Mouse (Mus musculus) stomach, embryonic 15.5 days (tissue): ENCODE measurements around the gene St13. TPM values are rescaled to one million over a fixed set of nuclear protein-coding genes. Genes with fewer than 3 reads are reported as not detected.

Source experiments
- ATAC-seq: fragments of 200-750 bp; cut with Nextera tagmentation; 2 replicates; pipeline ENCODE4 v1.8.0; 2017; ENCODE audit warnings: low read depth, moderate number of reproducible peaks, moderate TSS enrichment; ENCODE audit not compliant: insufficient read depth, low FRiP score
- H3K27ac ChIP-seq: fragments of 300-500 bp; sonication (generic); 2 replicates; pipeline ENCODE4 v1.5.1; 2015; ENCODE audit warnings: mild to moderate bottlenecking, inconsistent platforms
- H3K27me3 ChIP-seq: fragments of 300-500 bp; sonication (generic); replicated peaks from 2 replicates; pipeline ENCODE4 v1.6.1; 2015; ENCODE audit warnings: inconsistent platforms
- H3K36me3 ChIP-seq: fragments of 300-500 bp; sonication (generic); 2 replicates; pipeline ENCODE4 v1.6.1; 2015; ENCODE audit warnings: inconsistent platforms
- H3K4me1 ChIP-seq: fragments of 300-500 bp; sonication (generic); 2 replicates; pipeline ENCODE4 v1.6.1; 2015; ENCODE audit warnings: inconsistent platforms
- H3K4me2 ChIP-seq: fragments of 300-500 bp; sonication (generic); 2 replicates; pipeline ENCODE4 v1.6.1; 2015; ENCODE audit warnings: mild to moderate bottlenecking, inconsistent platforms
- H3K4me3 ChIP-seq: fragments of 300-500 bp; sonication (generic); replicated peaks from 2 replicates; pipeline ENCODE4 v1.5.1; 2015; ENCODE audit warnings: inconsistent platforms
- H3K9ac ChIP-seq: fragments of 300-500 bp; sonication (generic); 2 replicates; pipeline ENCODE4 v1.6.1; 2015; ENCODE audit warnings: inconsistent platforms
- H3K9me3 ChIP-seq: fragments of 300-500 bp; sonication (generic); 2 replicates; pipeline ENCODE4 v1.6.1; 2016; ENCODE audit warnings: inconsistent platforms
- WGBS: fragments of 180-500 bp; shearing (Covaris S2); methylation state at CpG from one replicate; pipeline ENCODE4 v1.1.7; 2015; 5-methylcytosine and 5-hydroxymethylcytosine counted together
- polyA plus RNA-seq: library from polyadenylated mRNA; unstranded; fragments of >200 nt; fragmentation: Nextera tagmentation; extraction: Ambion mirVana; gene quantifications from 2 replicates; pipeline ENCODE4 v1.2.1, GENCODE M21; 2015

The St13 gene
- polyA plus RNA-seq, 1 experiment from 2014 or later: 146 TPM

DNA sequence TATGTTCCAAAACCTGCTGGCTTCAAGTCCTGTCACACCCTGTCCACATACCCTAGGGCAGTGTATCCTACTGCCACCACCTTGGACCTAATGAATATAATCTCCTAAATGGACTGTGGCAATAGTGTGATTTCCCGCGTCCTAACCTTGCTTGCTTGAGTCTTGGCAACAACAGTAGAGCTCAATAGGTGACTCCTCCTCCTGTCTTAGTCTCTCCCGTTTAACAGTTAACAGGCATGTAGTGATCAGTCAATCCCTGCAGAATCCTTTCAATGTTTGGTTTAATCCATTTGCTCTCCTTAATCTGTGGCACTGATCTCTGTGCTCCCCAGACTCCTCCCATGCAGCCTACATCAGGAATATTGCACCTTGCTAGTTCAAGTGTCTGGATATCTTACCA, 5.1 kb upstream of the St13 start:
- H3K27me3 ChIP-seq: no peaks in the 10 kb centered on the region
- ATAC-seq: no peak
- WGBS: 84% methylated on average over 3 of the region's 3 CpGs
- H3K36me3 ChIP-seq: no peaks in the 10 kb centered on the region
- H3K4me1 ChIP-seq: 0 out of 2 replicates have a peak, but pooled peaks cover 3% of the 10 kb centered on the region
- no peak overlapping the region for H3K4me3 ChIP-seq
- H3K9ac ChIP-seq: no peak overlapping the region
- H3K4me2 ChIP-seq: no peak overlapping the region
- H3K9me3 ChIP-seq: no peaks in the 10 kb centered on the region
- no peak overlapping the region for H3K27ac ChIP-seq

DNA sequence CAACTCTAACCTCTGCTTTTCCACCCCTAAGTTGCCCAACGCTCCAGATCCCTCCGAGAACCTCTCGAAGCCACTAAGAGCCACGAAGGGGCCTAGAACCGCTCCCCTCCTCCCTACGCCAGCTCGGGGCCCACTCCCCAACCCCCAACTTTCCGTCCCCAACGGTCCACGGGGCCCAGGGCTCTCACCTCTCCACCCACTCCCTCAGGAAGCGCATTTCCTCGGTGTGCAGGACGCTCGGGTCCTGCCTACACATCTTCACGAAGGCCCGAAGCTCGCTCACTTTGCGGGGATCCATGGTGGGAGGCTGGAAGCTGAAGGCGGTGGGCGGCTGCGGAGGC, 610 bp downstream of the St13 start:
- no peaks in the 10 kb centered on the region for H3K27me3 ChIP-seq
- H3K4me1 ChIP-seq: peaks cover 7% of the 10 kb centered on the region; the same call in 1 of the 2 replicates
- H3K4me2 ChIP-seq: peak overlapping the region; percentile 59
- peak overlapping the region; percentile 95 for H3K27ac ChIP-seq
- H3K9me3 ChIP-seq: no peaks in the 10 kb centered on the region
- no peak for ATAC-seq
- H3K9ac ChIP-seq: peak overlapping the region; percentile 94
- WGBS: 0% methylated on average over 21 of the region's 21 CpGs
- H3K4me3 ChIP-seq: peak overlapping the region; percentile 99
- H3K36me3 ChIP-seq: no peaks in the 10 kb centered on the region

- H3K36me3 ChIP-seq: no peaks in the 10 kb centered on the region
- peaks cover 7% of the 10 kb centered on the region; the same call in 1 of the 2 replicates for H3K4me1 ChIP-seq
- no peaks in the 10 kb centered on the region for H3K27me3 ChIP-seq
- H3K9me3 ChIP-seq: no peaks in the 10 kb centered on the region
- H3K4me2 ChIP-seq: peak overlapping the region; percentile 59
- H3K9ac ChIP-seq: no peak overlapping the region
- ATAC-seq: no peak
- H3K4me3 ChIP-seq: peak overlapping the region; percentile 99
- H3K27ac ChIP-seq: no peak overlapping the region
Observed at GRCm38 (mm10) chr15:81398189-81398588, 1.7 kb downstream of the St13 start.

DNA sequence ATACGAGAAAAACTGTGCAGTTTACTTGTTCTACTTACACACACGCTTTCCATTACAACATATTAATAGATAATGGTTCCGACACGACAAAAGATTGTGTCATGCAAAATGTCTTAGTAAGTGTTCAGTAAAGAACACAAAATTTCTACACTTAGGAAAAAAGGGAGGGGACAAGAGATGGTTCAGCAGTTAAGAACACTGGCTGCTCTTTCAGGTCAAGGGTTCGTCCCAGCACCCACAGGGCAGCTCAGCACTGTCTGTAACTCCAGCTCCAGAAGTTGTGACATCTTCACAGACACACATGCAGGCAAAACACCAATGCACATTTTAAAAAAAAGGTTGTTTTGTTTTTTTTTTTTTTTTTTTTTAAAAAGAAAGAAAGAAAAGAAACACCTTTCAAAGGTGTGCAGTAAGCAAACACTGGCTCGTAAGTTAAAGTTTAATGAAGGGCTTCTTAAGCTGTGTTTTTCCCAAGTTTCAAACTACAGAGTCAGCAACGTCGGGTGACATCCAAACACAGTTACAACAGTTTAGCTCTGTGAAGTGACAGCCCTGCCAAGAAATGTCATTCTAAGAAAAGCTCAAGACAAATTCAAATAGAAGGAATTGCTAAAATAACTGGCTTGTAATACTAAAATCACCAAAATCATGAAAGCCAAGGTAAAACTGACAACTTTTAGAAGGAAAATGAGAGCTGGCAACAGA, 5.5 kb downstream of the St13 start:
- no peak overlapping the region for H3K4me3 ChIP-seq
- no peak for ATAC-seq
- H3K4me1 ChIP-seq: peaks cover 4% of the 10 kb centered on the region; the same call in 1 of the 2 replicates
- 74% methylated on average over 8 of the region's 8 CpGs for WGBS
- H3K4me2 ChIP-seq: no peak overlapping the region
- no peak overlapping the region for H3K9ac ChIP-seq
- H3K27ac ChIP-seq: no peak overlapping the region
- peaks cover 8% of the 10 kb centered on the region for H3K36me3 ChIP-seq
- H3K27me3 ChIP-seq: no peaks in the 10 kb centered on the region
- H3K9me3 ChIP-seq: no peaks in the 10 kb centered on the region

DNA sequence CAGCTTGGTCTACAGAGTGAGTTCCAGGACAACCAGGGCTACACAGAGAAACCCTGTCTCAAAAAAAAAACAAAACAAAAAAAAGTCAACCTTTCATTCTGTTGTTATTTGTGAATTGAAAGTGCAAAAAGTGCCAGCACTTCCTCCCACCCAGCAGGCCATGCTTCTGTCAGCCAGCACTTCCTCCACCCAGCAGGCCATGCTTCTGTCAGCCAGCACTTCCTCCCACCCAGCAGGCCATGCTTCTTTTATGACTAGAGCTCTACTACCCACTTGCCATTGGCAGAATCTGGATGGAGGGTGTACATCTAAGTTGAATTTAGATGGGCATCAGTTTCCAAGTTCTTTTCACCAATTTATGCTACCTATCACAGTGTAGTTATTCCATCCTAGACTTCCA, 6.9 kb downstream of the St13 start:
- H3K27me3 ChIP-seq: no peaks in the 10 kb centered on the region
- no peak for ATAC-seq
- H3K9ac ChIP-seq: no peak overlapping the region
- no peak overlapping the region for H3K27ac ChIP-seq
- no peak overlapping the region for H3K4me2 ChIP-seq
- H3K36me3 ChIP-seq: peaks cover 14% of the 10 kb centered on the region
- peaks cover 3% of the 10 kb centered on the region; the same call in 1 of the 2 replicates for H3K4me1 ChIP-seq
- H3K9me3 ChIP-seq: no peaks in the 10 kb centered on the region
- H3K4me3 ChIP-seq: no peak overlapping the region

DNA sequence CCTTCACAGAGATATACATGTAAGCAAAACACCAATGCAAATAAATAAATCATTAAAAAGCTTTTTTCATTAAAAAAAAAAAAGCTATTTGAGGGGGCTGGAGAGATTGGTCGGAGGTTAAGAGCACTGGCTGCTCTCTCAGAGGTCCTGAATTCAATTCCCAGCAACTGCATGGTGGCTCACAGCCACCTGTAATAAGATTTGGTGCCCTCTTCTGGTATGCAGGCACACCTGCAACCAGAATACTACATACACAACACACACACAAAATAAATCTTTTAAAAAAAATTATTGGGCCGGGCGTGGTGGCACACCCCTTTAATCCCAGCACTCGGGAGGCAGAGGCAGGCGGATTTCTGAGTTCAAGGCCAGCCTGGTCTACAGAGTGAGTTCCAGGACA, 13.6 kb downstream of the St13 start:
- no peak overlapping the region for H3K4me2 ChIP-seq
- ATAC-seq: no peak

DNA sequence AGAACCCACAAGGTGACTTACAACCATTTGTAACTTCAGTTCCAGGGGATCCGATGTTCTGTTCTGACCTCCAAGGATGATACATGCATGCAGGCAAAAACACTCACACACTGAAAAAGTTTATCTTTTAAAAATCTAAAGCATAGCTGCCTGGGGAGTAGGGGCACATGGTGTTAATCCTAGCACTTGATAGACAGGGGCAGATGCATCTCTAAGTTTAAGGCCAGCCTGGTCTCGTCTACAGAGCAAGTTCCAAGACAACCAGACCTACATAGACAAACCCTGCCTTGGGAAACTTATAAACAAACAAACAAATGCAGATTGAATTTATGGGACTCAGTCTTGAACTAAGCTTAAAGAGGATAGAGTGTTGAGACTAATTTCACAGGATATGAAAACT, 21.0 kb downstream of the St13 start:
- no peak for ATAC-seq
- Histone ChIP-seq H3K4me2 (no peak overlapping the region), H3K27me3 (no peaks in the 10 kb centered on the region), H3K9me3 (no peaks in the 10 kb centered on the region), H3K4me3 (no peak overlapping the region), H3K4me1 (no peaks in the 10 kb centered on the region), H3K9ac (no peak overlapping the region), H3K27ac (no peak overlapping the region), H3K36me3 (peaks cover 17% of the 10 kb centered on the region)
- WGBS: 85% methylated on average over 2 of the region's 2 CpGs

More for the DNA sequence above, 13.6 kb downstream of the St13 start:
- Histone ChIP-seq H3K27ac (no peak overlapping the region), H3K9me3 (no peaks in the 10 kb centered on the region), H3K4me1 (no peaks in the 10 kb centered on the region), H3K9ac (no peak overlapping the region), H3K27me3 (no peaks in the 10 kb centered on the region), H3K4me3 (no peak overlapping the region), H3K36me3 (peaks cover 46% of the 10 kb centered on the region)
- WGBS: 93% methylated on average over 5 of the region's 5 CpGs

- H3K4me3 ChIP-seq: no peak overlapping the region
- H3K36me3 ChIP-seq: peaks cover 24% of the 10 kb centered on the region
- no peak overlapping the region for H3K27ac ChIP-seq
- no peaks in the 10 kb centered on the region for H3K27me3 ChIP-seq
- H3K9ac ChIP-seq: no peak overlapping the region
- WGBS: 90% methylated on average over 11 of the region's 11 CpGs
- ATAC-seq: no peak
- H3K9me3 ChIP-seq: no peaks in the 10 kb centered on the region
- no peak overlapping the region for H3K4me2 ChIP-seq
- no peaks in the 10 kb centered on the region for H3K4me1 ChIP-seq
Observed at GRCm38 (mm10) chr15:81374621-81375020, 25.3 kb downstream of the St13 start.

GRCm38 (mm10) chr15:81370356-81370755, 29.5 kb downstream of the St13 start:
- Histone ChIP-seq H3K9me3 (no peaks in the 10 kb centered on the region), H3K9ac (no peak overlapping the region), H3K27me3 (no peaks in the 10 kb centered on the region), H3K4me3 (no peak overlapping the region), H3K4me1 (no peaks in the 10 kb centered on the region), H3K4me2 (no peak overlapping the region), H3K27ac (no peak overlapping the region), H3K36me3 (peaks cover 33% of the 10 kb centered on the region)
- WGBS: 77% methylated on average over 1 of the region's 1 CpGs
- ATAC-seq: no peak

DNA sequence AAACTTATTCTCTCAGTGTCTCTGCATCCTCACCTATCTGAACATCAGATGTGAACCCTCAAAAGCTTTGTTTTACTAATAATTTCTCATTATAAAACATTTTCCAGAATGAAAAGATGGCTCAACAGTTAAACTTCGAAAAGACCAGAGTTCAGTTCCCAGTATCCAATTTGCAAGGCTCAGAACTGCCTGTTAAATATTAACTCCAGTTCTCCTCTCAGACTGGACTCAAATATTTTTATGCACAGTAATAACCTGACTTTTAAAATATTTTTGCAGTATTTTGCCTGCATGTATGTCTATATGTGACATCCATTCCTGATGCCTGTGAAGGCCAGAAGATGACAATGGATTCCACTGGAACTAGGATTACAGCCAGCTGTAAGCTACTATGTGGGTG, 31.3 kb downstream of the St13 start:
- Histone ChIP-seq H3K27me3 (no peaks in the 10 kb centered on the region), H3K9ac (no peak overlapping the region), H3K4me2 (no peak overlapping the region), H3K9me3 (no peaks in the 10 kb centered on the region), H3K27ac (no peak overlapping the region), H3K4me3 (no peak overlapping the region), H3K4me1 (no peaks in the 10 kb centered on the region), H3K36me3 (peaks cover 33% of the 10 kb centered on the region)
- no peak for ATAC-seq
- 85% methylated on average over 1 of the region's 1 CpGs for WGBS

- Histone ChIP-seq H3K9ac (no peak overlapping the region), H3K36me3 (peaks cover 23% of the 10 kb centered on the region), H3K27me3 (no peaks in the 10 kb centered on the region)
Observed at GRCm38 (mm10) chr15:81366241-81366640, 33.6 kb downstream of the St13 start.

DNA sequence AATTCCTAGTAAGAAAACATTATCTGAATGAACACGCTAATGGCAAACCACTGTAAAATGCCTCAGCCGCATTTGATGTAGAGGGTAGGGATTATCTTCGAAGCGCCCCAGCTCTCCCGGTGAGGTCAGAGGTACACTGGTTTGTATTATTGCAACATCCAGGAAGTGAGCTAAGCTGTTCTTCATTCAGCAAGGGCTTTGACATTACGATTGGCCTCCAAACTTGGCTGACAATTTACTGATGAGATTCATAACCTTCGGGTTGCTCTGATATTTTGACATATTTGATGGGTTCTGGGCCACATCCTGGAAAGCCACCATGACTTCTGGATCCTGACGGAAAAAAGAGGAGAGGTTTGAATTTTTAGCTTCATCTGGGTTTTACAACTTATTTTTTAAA, 34.6 kb downstream of the St13 start:
- H3K36me3 ChIP-seq: peaks cover 19% of the 10 kb centered on the region
- no peak overlapping the region for H3K4me3 ChIP-seq
- 80% methylated on average over 8 of the region's 8 CpGs for WGBS
- H3K9me3 ChIP-seq: no peaks in the 10 kb centered on the region
- H3K4me2 ChIP-seq: no peak overlapping the region
- no peak overlapping the region for H3K27ac ChIP-seq
- no peaks in the 10 kb centered on the region for H3K4me1 ChIP-seq
- no peak overlapping the region for H3K9ac ChIP-seq
- H3K27me3 ChIP-seq: no peaks in the 10 kb centered on the region
- ATAC-seq: no peak

More at GRCm38 (mm10) chr15:81366241-81366640, 33.6 kb downstream of the St13 start:
- ATAC-seq: no peak
- whole genome bisulfite sequencing: 83% methylated on average over 4 of the region's 4 CpGs
- H3K4me1 ChIP-seq: no peaks in the 10 kb centered on the region
- H3K4me2 ChIP-seq: no peak overlapping the region
- no peak overlapping the region for H3K4me3 ChIP-seq
- no peaks in the 10 kb centered on the region for H3K9me3 ChIP-seq
- no peak overlapping the region for H3K27ac ChIP-seq

- H3K4me3 ChIP-seq: no peak overlapping the region
- WGBS: 77% methylated on average over 1 of the region's 1 CpGs
- ATAC-seq: no peak
- no peaks in the 10 kb centered on the region for H3K9me3 ChIP-seq
- H3K36me3 ChIP-seq: peaks cover 19% of the 10 kb centered on the region
- no peak overlapping the region for H3K27ac ChIP-seq
- no peak overlapping the region for H3K9ac ChIP-seq
- H3K4me1 ChIP-seq: 0 out of 2 replicates have a peak, but pooled peaks cover 2% of the 10 kb centered on the region
- no peak overlapping the region for H3K4me2 ChIP-seq
- H3K27me3 ChIP-seq: no peaks in the 10 kb centered on the region
Observed at GRCm38 (mm10) chr15:81364271-81364670, 35.6 kb downstream of the St13 start.
